Mouse (Mus musculus) midbrain, postnatal 0 days (tissue): ENCODE results near the gene Nrp1. TPM values are rescaled to one million over a fixed set of nuclear protein-coding genes. Genes with fewer than 3 reads are reported as not detected.

Source experiments
- ATAC-seq: fragments of 200-750 bp; cut with Nextera tagmentation; 2 replicates; pipeline ENCODE4 v1.8.0; 2017; ENCODE audit warnings: moderate number of reproducible peaks, mild to moderate bottlenecking, moderate TSS enrichment, moderate library complexity; ENCODE audit not compliant: low FRiP score
- DNase-seq: peaks from one replicate; pipeline ENCODE4 v3.0.0-alpha.2; 2015; ENCODE audit warnings: low spot score
- H3K27ac ChIP-seq: fragments of 300-500 bp; sonication (generic); 2 replicates; pipeline ENCODE4 v1.5.1; 2014; ENCODE audit warnings: low read depth, mild to moderate bottlenecking, low read length, mixed read lengths
- H3K27me3 ChIP-seq: fragments of 300-500 bp; sonication (generic); 2 replicates; pipeline ENCODE4 v1.6.1; 2014; ENCODE audit warnings: low read length, control low read depth, mixed read lengths; ENCODE audit not compliant: insufficient read depth
- H3K36me3 ChIP-seq: fragments of 300-500 bp; sonication (generic); 2 replicates; pipeline ENCODE4 v1.6.1; 2014; ENCODE audit warnings: low read length, control low read depth, mixed read lengths; ENCODE audit not compliant: insufficient read depth
- H3K4me1 ChIP-seq: fragments of 300-500 bp; sonication (generic); 2 replicates; pipeline ENCODE4 v1.6.1; 2014; ENCODE audit warnings: mild to moderate bottlenecking, control low read depth, antibody characterized with exemption, low read length, mixed read lengths; ENCODE audit not compliant: insufficient read depth
- H3K4me2 ChIP-seq: fragments of 300-500 bp; sonication (generic); 2 replicates; pipeline ENCODE4 v1.6.1; 2014; ENCODE audit warnings: low read depth, mild to moderate bottlenecking, low read length, mixed read lengths; ENCODE audit not compliant: poor library complexity, severe bottlenecking
- H3K4me3 ChIP-seq: fragments of 300-500 bp; sonication (generic); 2 replicates; pipeline ENCODE4 v1.5.1; 2014; ENCODE audit warnings: low read depth, mild to moderate bottlenecking, low read length, moderate library complexity
- H3K9ac ChIP-seq: fragments of 300-500 bp; sonication (generic); replicated peaks from 2 replicates; pipeline ENCODE4 v1.6.1; 2014; ENCODE audit warnings: mild to moderate bottlenecking, low read length, moderate library complexity, mixed read lengths; ENCODE audit not compliant: poor library complexity, severe bottlenecking
- H3K9me3 ChIP-seq: fragments of 300-500 bp; sonication (generic); 2 replicates; pipeline ENCODE4 v1.6.1; 2016; ENCODE audit warnings: low read length, control low read depth
- CTCF ChIP-seq: IDR thresholded peaks from 2 replicates; pipeline ENCODE4 v1.5.1; 2016; ENCODE audit warnings: antibody characterized with exemption, mild to moderate bottlenecking
- WGBS: fragments of 180-500 bp; shearing (Covaris S2); extraction: QIAGEN DNeasy Blood & Tissue Kit; methylation state at CpG from one replicate; pipeline ENCODE4 v1.1.7; 2014; 5-methylcytosine and 5-hydroxymethylcytosine counted together
- polyA plus RNA-seq: library from polyadenylated mRNA; unstranded; fragments of >200 nt; fragmentation: Nextera tagmentation; extraction: Ambion mirVana; gene quantifications from 2 replicates; pipeline ENCODE4 v1.2.1, GENCODE M21; 2015
- total RNA-seq: library from RNA; depleted of rRNA; stranded (reverse); fragments of >200 nt; gene quantifications from 2 replicates; pipeline ENCODE4 v1.2.3, GENCODE M21; 2014

The Nrp1 gene
- total and polyA plus RNA-seq, 2 experiments from 2014 or later: 57.9 to 59.3 TPM

DNA sequence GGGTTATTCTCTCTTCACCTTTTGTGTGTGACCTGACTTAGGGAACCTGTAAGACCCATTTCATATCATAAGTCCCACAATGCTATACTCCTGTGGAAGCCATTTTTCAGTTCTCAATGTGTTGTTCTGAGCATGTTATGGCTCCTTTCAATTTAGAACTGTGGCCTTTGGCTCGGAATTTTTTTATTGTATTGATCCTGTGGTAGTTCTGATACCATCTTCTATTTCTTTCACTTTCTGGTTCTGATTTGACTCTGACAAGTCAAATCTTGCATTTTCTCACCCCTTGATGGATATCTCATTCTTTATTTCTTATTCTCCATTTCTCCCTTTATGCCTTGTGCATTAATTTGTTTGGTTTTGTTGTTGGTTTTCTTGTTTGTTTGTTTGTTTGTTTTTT, 167.5 kb downstream of the Nrp1 start:
- ATAC-seq (no peak), DNase-seq (no peak)
- Histone ChIP-seq H3K36me3 (no peaks in the 10 kb centered on the region), H3K4me3 (no peak overlapping the region), H3K4me2 (no peak overlapping the region), H3K27ac (no peak overlapping the region), H3K4me1 (peaks cover 4% of the 10 kb centered on the region; the same call in 1 of the 2 replicates), H3K9ac (no peak overlapping the region), H3K9me3 (no peaks in the 10 kb centered on the region), H3K27me3 (no peaks in the 10 kb centered on the region)
- 79% methylated on average over 1 of the region's 1 CpGs for WGBS
- TF ChIP-seq CTCF: no peak

DNA sequence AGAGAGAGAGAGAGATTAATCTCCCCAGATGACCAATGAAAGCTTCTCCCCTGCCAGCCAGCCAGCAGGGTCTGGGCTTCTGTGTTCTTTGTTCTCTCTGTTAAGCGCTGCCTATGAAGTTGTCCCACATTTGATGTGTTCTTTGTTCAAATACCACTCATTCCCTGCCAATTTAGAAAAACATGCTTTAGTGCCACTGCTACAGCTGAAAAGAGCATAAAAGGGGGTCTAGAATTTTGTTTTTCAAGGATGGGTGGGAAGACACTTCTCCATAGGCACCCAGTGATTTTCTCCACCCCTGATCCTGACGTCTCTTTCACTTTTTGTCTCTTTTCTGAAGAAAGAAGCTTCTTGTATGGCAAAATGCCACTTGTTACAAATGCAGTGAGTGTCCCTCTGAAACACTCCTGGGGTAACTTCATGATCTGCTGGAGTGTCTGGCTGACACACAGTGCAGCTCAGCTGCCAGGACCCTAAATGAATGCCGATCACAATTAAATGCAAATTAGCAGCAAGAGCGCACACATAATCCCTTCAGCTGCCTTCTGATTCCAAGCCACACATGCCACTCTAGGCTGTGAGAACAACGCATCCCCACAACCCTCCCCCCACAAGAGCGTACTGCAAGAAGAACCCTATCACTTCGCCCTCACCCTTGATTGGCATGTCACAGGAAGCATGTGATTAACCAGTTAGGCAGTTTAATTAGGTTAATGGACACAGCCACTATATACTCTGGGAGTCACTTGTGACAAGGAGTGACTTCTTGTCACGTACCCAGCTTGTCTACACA, 170.4 kb downstream of the Nrp1 start:
- ATAC-seq: peak; percentile 89
- DNase-seq: peak; percentile 82
- no peaks in the 10 kb centered on the region for H3K27me3 ChIP-seq
- 13% methylated on average over 8 of the region's 8 CpGs for WGBS
- TF ChIP-seq CTCF: no peak
- no peak overlapping the region for H3K4me2 ChIP-seq
- no peak overlapping the region; the same call in none of the 2 replicates for H3K27ac ChIP-seq
- no peaks in the 10 kb centered on the region for H3K36me3 ChIP-seq
- H3K9me3 ChIP-seq: no peaks in the 10 kb centered on the region
- H3K4me1 ChIP-seq: no peaks in the 10 kb centered on the region; the same call in 1 of the 2 replicates
- H3K4me3 ChIP-seq: no peak overlapping the region
- H3K9ac ChIP-seq: no peak overlapping the region

GRCm38 (mm10) chr8:128534442-128534871, 176.1 kb downstream of the Nrp1 start:
- no peak overlapping the region for H3K4me2 ChIP-seq
- H3K9me3 ChIP-seq: no peaks in the 10 kb centered on the region
- WGBS: 32% methylated on average over 3 of the region's 3 CpGs
- no peak overlapping the region for H3K9ac ChIP-seq
- no peak overlapping the region for H3K4me3 ChIP-seq
- peaks cover 6% of the 10 kb centered on the region; the same call in 1 of the 2 replicates for H3K4me1 ChIP-seq
- DNase-seq: peak; percentile 73
- H3K36me3 ChIP-seq: no peaks in the 10 kb centered on the region
- no peak for TF ChIP-seq CTCF
- peak; percentile 58; the same call in 1 of the 2 replicates for ATAC-seq
- H3K27ac ChIP-seq: no peak overlapping the region
- H3K27me3 ChIP-seq: no peaks in the 10 kb centered on the region

GRCm38 (mm10) chr8:128535685-128536084, 177.3 kb downstream of the Nrp1 start:
- H3K27me3 ChIP-seq: no peaks in the 10 kb centered on the region
- no peaks in the 10 kb centered on the region for H3K9me3 ChIP-seq
- no peak overlapping the region for H3K4me2 ChIP-seq
- H3K4me3 ChIP-seq: no peak overlapping the region
- DNase-seq (no peak), ATAC-seq (no peak)
- H3K36me3 ChIP-seq: no peaks in the 10 kb centered on the region
- no peak overlapping the region for H3K27ac ChIP-seq
- peaks cover 6% of the 10 kb centered on the region; the same call in 1 of the 2 replicates for H3K4me1 ChIP-seq
- no peak for TF ChIP-seq CTCF
- H3K9ac ChIP-seq: no peak overlapping the region

GRCm38 (mm10) chr8:128538378-128538777, 180.0 kb downstream of the Nrp1 start:
- no peaks in the 10 kb centered on the region for H3K36me3 ChIP-seq
- H3K27ac ChIP-seq: no peak overlapping the region
- no peak for TF ChIP-seq CTCF
- no peak overlapping the region for H3K9ac ChIP-seq
- peaks cover 6% of the 10 kb centered on the region; the same call in 1 of the 2 replicates for H3K4me1 ChIP-seq
- H3K27me3 ChIP-seq: no peaks in the 10 kb centered on the region
- H3K4me3 ChIP-seq: no peak overlapping the region
- WGBS: 10% methylated on average over 1 of the region's 1 CpGs
- H3K4me2 ChIP-seq: no peak overlapping the region
- H3K9me3 ChIP-seq: no peaks in the 10 kb centered on the region
- no peak for ATAC-seq
- DNase-seq: no peak

- ATAC-seq: no peak
- WGBS: 68% methylated on average over 1 of the region's 1 CpGs
- no peaks in the 10 kb centered on the region for H3K27me3 ChIP-seq
These were observed 183.1 kb downstream of the Nrp1 start for GRCm38 (mm10) chr8:128541355-128542090.

More at GRCm38 (mm10) chr8:128541355-128542090, 183.1 kb downstream of the Nrp1 start:
- no peak for TF ChIP-seq CTCF
- Histone ChIP-seq H3K4me2 (no peak overlapping the region), H3K9me3 (no peaks in the 10 kb centered on the region), H3K4me3 (no peak overlapping the region), H3K36me3 (no peaks in the 10 kb centered on the region), H3K27ac (no peak overlapping the region), H3K4me1 (no peaks in the 10 kb centered on the region), H3K9ac (no peak overlapping the region)
- DNase-seq: no peak
